Mouse (Mus musculus) cortical plate, adult 2 months (tissue): ENCODE data around the gene Olfr541.

Source experiments
- CTCF ChIP-seq: fragments of 200-500 bp; IDR thresholded peaks from 2 replicates; pipeline ENCODE4 v1.5.1; 2011; ENCODE audit warnings: mild to moderate bottlenecking, control low read depth, low read length; ENCODE audit not compliant: insufficient read depth; ENCODE audit errors: extremely low read depth
- POLR2A ChIP-seq: fragments of 200-500 bp; IDR thresholded peaks from 2 replicates; pipeline ENCODE4 v1.6.1; 2011; ENCODE audit warnings: mild to moderate bottlenecking, low read length, control low read depth; ENCODE audit not compliant: insufficient read depth; ENCODE audit errors: extremely low read depth

DNA sequence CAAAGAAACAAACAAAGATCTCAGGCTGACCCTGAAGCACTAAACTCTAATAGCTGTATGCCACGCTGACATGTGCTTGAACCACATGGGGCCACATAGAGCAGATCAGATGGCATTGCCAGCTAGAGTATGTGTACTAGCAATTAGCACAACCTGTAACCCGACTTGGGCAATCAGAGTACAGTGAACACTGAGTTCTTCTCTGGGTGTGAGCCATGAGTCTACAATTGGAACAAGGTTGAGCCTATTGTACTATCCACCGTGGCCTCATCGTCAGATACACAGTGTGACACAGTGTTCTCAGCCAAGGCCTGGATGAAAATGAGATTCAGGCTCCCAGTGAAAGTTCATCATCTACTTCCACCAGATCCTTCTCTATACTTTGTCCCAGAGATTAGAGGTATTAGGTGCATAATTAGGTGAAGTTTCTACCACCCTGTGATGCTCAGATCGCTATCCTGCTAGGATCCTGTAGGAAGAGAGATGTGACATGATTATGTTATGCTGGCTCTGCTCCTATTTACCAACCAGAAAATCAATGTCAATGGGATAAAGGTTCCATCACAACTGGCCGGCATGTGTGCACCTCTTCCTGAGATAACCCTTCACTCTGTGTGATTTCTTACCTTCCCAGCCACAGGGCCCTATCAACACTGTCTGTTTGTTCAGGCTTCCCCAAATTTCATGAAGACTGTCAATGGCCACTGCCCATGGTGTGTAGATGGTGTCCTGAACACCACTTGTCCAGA is 10.6 kb downstream of the Olfr541 start:
- TF ChIP-seq CTCF (no peak), POLR2A (no peak)
